Mouse (Mus musculus) telencephalon, adult 2 months (tissue): ENCODE data around the gene Rab6a.
A peak's percentile ranks its signal among the peaks of the same experiment; 100 is the strongest.
"Not testable (repeated sequence)": the region's sequence is repeated elsewhere in the genome, so short reads cannot be mapped to it uniquely, and the experiment has no call there.

Source experiments
- DNase-seq: peaks from one replicate; pipeline ENCODE4 v3.0.0-alpha.2; 2011; ENCODE audit warnings: low read depth, low spot score

The Rab6a gene

GRCm38 (mm10) chr7:100607214-100608129, at the start of gene Rab6a:
TSS of gene Rab6a (plus strand) at chr7:100607410.
- DNase-seq = peak; percentile 100

GRCm38 (mm10) chr7:100559331-100559730, 47.9 kb upstream of the Rab6a start:
- no peak for DNase-seq

GRCm38 (mm10) chr7:100561861-100562587, 45.2 kb upstream of the Rab6a start:
- peak; percentile 38 for DNase-seq

GRCm38 (mm10) chr7:100567238-100567637, 40.0 kb upstream of the Rab6a start:
- DNase-seq = not testable (repeated sequence)

DNA sequence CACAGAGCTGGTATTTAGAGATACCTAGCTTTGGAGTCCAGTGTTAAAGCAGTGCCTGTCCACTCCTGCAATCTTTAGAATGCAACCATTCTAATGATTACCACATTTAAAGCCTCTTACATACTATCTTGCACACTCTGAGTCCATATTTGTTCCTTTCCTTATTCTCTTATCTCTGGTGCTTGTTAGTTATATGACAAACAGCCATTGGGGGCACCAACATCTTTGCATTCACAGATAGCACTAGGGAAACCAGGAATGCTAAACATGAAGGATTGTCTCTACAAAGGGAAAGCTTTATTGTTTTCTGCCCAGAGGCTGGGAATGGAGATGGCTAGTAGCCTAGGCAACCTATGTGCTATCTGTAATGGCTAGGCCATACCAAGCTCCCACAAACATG, 37.3 kb upstream of the Rab6a start:
- DNase-seq = no peak

- DNase-seq = no peak
Measured at GRCm38 (mm10) chr7:100570930-100571715, 36.1 kb upstream of the Rab6a start.

- no peak for DNase-seq
Measured at GRCm38 (mm10) chr7:100572061-100572460, 35.1 kb upstream of the Rab6a start.

- no peak for DNase-seq
Measured at GRCm38 (mm10) chr7:100572704-100573103, 34.5 kb upstream of the Rab6a start.

DNA sequence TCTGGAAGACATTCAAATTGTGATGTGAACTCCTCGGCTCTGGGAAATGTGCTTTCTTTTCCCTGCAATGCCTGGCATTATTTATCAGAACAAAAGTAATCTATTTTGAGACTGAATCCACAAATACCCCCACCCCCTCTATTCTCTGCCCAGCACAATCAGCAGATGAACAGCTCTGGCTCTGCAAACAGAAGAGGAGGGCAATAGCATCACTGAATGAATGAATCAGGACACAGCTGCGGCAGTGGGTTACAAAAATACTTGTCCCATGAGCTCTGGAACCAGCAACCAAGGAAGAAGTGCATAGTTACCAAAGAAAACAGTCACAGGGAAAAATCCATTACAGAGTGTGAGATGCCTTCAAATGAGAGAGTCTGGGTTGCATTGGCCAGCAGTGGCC, 28.4 kb upstream of the Rab6a start:
- peak; percentile 76 for DNase-seq

DNA sequence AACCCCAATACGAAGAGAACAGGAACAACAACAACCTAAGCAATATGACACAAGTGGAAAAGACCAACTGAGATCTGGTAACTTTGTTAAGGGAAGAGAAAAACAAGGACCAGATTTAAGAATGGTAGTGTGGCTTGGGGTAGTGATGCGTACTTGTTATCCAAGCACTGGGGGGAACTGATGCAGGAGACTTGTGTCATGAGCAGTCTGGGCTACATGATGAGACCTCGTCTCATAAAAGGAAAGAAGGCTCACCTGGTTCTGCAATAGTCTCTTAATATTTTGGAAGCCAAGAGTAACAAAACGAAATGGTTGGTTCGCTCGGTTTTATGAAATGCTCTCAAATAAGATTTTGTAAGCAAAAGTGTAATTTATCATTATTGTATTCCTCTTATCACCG, 25.0 kb upstream of the Rab6a start:
- no peak for DNase-seq

GRCm38 (mm10) chr7:100582727-100583236, 24.4 kb upstream of the Rab6a start:
- peak; percentile 92 for DNase-seq

GRCm38 (mm10) chr7:100589816-100590215, 17.4 kb upstream of the Rab6a start:
- no peak for DNase-seq

- no peak for DNase-seq
Measured at GRCm38 (mm10) chr7:100590504-100590844, 16.7 kb upstream of the Rab6a start.

- peak; percentile 89 for DNase-seq
Measured at GRCm38 (mm10) chr7:100590845-100591521, 16.2 kb upstream of the Rab6a start.

GRCm38 (mm10) chr7:100591522-100591852, 15.7 kb upstream of the Rab6a start:
- DNase-seq = no peak

- no peak for DNase-seq
Measured at GRCm38 (mm10) chr7:100593349-100593748, 13.9 kb upstream of the Rab6a start.

GRCm38 (mm10) chr7:100600211-100600610, 7.0 kb upstream of the Rab6a start:
- DNase-seq = peak; percentile 72

- peak; percentile 21 for DNase-seq
Measured at GRCm38 (mm10) chr7:100608130-100608741, 1.0 kb downstream of the Rab6a start, which contains the start of gene Mrpl48. TSS of gene Mrpl48 (minus strand) at chr7:100608301.

GRCm38 (mm10) chr7:100608910-100609309, 1.7 kb downstream of the Rab6a start:
- no peak for DNase-seq

DNA sequence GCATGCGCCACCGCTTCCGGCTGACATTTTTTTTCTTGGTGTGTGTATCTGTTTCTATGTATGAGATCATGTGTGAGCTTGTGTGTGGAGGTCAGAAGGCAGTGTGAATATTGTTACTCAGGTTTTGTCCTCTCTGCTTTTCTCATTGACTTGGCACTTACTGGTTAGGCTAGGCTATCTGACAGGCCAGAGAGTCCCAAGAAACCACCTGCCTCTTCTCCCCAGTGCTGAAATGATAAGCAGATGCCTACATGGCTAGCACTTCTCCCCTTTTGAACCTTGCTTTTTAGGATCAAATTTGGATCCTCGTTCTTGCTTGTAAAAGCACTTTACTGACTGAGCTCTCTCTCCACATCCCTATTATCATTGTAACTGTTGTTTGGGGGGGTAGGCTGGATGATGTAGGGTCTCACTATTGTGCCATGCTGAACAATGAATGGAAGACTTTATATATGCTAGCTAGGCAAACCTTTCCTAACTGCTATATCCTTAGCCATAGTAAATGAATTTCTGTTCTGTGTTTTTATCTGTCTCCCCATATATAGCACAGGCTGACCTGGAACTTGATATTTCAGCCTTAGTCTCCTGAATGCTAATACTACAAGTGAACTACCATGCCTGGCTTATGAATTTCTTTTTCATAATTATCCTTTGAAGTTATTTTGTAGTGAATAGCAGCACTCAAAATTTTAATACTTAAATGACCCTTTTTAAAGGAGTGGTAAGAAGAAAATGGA, 9.1 kb downstream of the Rab6a start:
- DNase-seq = no peak
